Mouse (Mus musculus) brain, embryonic 14.5 days (tissue): ENCODE measurements around the gene Tgm6.

Source experiments
- CTCF ChIP-seq: fragments of 200-500 bp; IDR thresholded peaks from 2 replicates; pipeline ENCODE4 v1.5.1; 2012; ENCODE audit warnings: inconsistent platforms, mild to moderate bottlenecking, moderate library complexity, borderline replicate concordance; ENCODE audit not compliant: insufficient read depth, insufficient read length; ENCODE audit errors: extremely low read depth
- POLR2A ChIP-seq: fragments of 200-500 bp; IDR thresholded peaks from 2 replicates; pipeline ENCODE4 v1.6.1; 2012; ENCODE audit warnings: mild to moderate bottlenecking, inconsistent platforms, borderline replicate concordance; ENCODE audit not compliant: poor library complexity, insufficient read depth, insufficient read length, severe bottlenecking; ENCODE audit errors: extremely low read depth

GRCm38 (mm10) chr2:130118649-130119048 lies 6.4 kb downstream of the Tgm6 start:
- no peak for TF ChIP-seq POLR2A
- no peak for TF ChIP-seq CTCF
